Mouse (Mus musculus) CD4-positive helper T cell, adult 2 months (primary cell): ENCODE results near the gene Cpne4.

Source experiments
- DNase-seq: peaks from one replicate; pipeline ENCODE4 v3.0.0-alpha.2; 2012; ENCODE audit warnings: low read depth, missing footprints, low spot score

Cpne4 gene

DNA sequence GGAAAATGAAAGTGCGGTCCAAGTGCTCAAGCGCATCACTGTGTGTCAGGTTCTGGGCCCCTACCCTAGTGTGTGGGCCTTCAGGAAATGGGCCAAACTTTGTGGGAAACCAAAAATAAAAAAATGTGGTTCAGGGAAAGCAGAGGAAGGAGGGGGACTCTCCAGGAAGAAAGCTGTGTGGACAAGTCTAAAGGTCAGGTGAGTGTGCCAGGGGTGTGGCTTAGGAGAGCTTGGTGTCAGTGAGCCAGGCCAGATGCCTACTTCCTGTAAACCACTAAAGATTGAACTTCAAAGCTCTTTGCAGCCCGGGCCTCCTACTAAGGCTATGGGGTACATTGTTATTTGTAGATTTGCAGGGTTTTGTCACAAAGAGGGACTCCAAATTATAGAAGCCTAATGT, 327.1 kb downstream of the Cpne4 start:
- DNase-seq = no peak

- DNase-seq = no peak
Measured at GRCm38 (mm10) chr9:104877014-104877413, 329.9 kb downstream of the Cpne4 start.

- DNase-seq = no peak
Measured at GRCm38 (mm10) chr9:104878558-104878957, 331.5 kb downstream of the Cpne4 start.

DNA sequence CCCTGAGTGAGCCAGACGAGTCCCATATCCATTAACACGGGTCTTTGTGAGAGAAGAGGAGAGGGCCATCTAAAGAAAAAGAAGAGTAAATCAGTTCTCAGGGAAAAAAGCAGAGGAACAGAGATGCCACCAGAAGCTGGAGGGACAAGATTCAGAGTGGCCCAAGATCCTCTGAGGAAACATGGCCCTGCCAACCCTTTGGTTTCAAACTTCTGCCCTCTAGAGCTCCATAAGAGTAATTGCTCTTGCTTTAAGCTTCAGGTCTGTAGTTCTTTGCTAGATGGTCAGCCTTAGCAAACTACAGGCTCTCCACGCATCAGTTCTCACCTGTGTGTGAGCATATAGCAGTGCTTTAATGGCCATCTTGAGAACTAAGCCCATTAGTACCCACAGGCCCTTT, 343.4 kb downstream of the Cpne4 start:
- DNase-seq = no peak

DNA sequence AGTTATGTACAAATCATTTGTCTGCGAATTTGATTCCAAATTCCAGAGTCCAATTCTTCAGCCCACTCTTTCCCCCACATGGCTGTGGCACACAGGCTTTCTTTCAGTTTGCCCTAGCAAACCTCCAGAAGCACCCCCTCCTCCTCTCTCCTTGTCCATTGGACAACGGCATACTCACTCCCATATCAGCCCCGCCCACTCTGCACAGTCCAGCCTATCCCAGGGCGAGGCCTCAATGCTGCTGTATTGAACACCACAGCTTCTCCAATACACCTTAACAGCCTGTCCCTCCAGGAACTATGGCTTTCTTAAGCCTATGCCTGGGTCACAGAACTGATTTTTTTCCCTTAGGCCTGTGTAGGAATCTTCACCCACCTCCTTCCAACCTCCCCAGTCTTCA, 348.3 kb downstream of the Cpne4 start:
- DNase-seq = no peak

- no peak for DNase-seq
Measured at GRCm38 (mm10) chr9:104901118-104901517, 354.0 kb downstream of the Cpne4 start.

- no peak for DNase-seq
Measured at GRCm38 (mm10) chr9:104901827-104902226, 354.7 kb downstream of the Cpne4 start.

DNA sequence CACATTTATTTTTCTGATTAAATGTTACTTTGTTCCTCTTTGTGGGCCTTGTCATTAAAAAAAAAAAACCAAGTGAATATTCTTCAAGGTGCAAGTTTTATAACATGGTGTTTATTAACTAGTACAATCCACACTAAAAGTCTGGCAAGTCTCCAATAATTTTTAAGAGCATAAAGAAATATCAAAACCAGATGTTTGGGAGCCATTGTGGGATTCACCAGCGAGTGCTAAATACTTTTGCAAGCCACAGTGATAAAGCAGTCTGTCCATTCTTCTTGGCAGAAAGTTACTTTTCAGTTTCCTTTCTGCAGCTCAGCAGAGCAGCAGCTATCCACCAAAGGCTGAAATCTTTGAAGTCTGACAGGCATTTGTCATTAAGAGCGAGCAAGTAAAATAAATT, 365.6 kb downstream of the Cpne4 start:
- DNase-seq = no peak

DNA sequence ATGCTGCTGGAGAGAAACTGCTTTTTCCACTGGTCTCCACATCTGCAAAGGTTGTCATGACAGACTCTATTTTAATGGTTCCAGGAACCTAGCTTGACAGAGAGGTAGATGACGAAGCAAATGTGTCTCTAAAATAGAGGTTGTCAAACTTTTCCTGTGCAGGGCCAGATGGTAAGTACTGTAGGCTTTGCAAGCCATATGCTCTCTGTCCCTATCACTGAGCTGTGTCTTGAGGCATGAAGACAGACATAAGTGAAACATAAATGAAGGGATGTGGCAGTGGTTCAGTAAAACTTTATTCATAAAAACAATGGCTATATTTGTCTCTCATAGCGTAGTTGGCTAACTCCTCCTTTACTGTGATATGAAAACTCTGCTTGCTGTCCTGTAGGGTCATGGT, 366.2 kb downstream of the Cpne4 start:
- no peak for DNase-seq

GRCm38 (mm10) chr9:104921197-104921596, 374.1 kb downstream of the Cpne4 start:
- DNase-seq = no peak

DNA sequence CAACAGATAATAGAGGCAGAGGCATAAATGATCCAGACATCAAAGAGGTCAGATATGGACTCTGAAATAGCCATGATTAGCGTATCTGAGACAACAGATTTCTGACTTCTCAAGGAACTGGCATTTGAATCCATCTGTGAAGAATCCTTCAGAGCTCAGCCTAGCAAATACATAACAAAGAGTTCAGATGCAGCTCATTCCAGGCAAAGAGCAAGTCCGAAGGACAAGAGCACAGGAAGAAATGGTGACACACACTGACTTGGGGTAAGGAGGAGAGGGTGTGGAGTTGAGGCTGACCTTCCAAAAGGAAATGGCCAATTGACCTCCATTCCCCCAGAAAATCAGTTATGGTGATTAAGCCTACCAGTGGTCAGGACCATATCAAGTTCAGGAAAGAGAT, 375.0 kb downstream of the Cpne4 start:
- DNase-seq = no peak

GRCm38 (mm10) chr9:104928806-104929205, 381.7 kb downstream of the Cpne4 start:
- DNase-seq = no peak

- no peak for DNase-seq
Measured at GRCm38 (mm10) chr9:104940389-104940788, 393.3 kb downstream of the Cpne4 start.

- DNase-seq = no peak
Measured at GRCm38 (mm10) chr9:104950551-104950950, 403.5 kb downstream of the Cpne4 start.

DNA sequence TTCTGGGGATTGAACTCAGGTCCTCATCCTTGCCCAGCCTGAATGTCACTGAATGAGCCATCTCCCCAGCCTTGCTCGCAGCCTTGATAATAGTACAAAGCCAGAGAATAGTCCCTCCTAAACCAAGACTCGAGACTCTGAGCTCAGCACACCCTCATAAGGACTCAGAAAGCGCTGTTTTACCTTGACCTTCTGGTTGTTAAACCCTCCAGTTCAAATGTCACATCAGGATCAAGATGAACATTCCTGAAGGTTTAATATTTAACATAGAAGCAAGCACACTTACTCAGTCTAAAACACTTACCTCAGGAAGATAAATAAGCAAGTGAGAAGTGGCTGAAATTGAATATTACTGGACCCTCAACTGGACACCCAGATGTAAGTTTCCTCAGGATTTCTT, 405.1 kb downstream of the Cpne4 start:
- DNase-seq = no peak

- no peak for DNase-seq
Measured at GRCm38 (mm10) chr9:104972828-104973227, 425.7 kb downstream of the Cpne4 start.

DNA sequence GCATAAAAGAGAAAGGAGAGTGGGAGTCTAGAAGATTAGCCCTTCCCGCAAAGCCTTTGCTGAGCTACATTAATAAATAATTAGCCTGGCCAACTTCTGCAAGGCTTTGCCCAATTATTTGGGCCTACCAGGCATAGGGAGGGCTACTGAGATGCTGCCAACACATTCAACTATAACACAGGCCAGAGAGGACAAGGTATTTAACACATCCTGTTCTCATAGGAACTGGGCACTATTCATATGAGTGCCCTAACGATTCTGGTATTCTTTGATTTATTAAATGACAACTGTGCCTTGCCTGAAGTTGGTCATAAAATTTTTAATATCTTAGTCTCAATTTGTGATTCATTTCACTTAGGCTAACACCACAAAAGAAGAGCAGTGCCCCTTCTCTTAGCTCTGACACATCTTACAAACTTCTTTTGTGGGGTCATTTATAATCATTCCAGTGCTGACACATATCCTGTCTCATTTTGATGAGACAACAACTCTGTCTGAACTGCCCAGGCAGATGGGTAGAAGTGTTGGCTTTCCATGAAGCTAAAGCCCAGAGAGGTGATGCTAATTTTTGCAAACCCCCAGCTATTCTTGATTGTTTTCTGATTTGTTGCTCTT, 435.0 kb downstream of the Cpne4 start:
- no peak for DNase-seq

DNA sequence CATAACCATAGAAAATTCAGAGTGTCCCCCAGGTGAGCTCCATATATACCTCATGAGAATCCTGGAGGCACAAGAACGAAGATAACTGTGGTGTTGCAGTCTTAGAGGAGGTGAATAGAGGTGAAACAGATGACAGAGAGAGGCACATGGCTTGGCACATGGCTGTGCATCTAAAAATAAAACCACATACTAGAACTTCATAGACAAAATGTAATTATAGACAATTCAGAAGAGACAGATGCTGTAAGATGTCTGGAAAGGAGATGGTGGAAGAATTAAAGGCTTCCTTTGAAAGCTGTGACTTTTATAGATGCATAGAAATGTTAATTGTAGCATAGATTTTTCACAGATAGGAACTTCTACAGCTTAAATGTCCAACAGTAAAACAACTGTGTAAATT, 451.1 kb downstream of the Cpne4 start:
- DNase-seq = no peak

DNA sequence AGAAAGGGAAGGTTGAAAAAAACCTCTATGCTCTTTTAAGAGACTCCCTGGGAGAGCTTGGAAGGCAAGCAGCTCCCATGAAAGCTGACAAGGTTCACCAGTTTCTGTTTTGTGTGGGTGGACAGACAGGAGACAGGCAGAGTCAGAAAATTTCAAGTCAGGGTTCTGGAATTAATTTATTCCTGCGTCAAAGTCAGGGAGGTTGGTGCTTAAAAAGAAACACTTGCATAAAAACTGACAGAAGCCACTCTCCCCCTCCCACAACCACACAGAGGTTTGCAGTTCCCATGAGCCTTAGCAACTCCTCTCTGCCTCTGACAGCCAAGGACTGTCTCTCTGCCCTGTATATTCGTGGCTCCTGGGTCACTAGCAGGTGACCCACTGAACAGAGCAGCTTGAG, 463.6 kb downstream of the Cpne4 start:
- no peak for DNase-seq

- DNase-seq = no peak
Measured at GRCm38 (mm10) chr9:105018186-105018585, 471.1 kb downstream of the Cpne4 start.

DNA sequence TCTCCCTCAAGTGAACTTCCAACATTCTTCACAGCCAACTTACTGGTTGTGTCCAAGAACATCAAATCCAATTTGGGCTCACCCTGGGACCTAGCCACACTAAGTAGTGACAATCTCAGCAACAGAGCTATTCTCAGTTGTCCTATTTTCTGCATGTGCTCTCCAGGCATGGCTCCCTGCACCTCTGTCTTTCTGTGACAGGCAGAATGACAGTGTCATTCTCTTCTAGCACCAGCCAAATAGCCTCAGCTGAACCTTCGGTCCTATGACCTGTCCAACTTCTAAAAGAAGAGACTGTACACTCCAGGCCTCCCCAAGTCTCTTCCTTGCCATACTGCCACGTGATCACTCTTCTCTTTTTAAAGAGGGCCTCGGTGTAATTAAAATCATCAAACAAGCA, 481.2 kb downstream of the Cpne4 start:
- no peak for DNase-seq

GRCm38 (mm10) chr9:105032572-105032971, 485.5 kb downstream of the Cpne4 start:
- DNase-seq = no peak

DNA sequence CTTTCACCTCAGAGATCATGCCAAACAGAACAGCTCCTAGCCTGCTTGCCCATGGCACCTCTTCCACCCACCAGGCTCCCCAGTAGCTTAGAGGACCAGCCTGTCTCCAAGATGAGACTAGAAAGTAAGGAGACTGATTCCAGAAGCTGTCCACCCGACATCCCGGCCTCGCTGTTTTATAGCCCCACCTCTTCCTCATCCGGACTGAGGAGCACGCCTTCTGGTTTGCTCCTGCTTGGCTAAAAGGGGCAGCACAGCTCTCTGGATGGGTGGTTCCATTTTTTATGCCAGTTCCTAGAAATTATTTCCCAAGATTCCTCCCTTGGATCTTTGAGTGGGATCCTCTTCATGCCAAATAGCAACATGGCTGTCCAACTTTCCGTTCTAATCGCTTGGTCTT, 486.6 kb downstream of the Cpne4 start:
- DNase-seq = no peak

DNA sequence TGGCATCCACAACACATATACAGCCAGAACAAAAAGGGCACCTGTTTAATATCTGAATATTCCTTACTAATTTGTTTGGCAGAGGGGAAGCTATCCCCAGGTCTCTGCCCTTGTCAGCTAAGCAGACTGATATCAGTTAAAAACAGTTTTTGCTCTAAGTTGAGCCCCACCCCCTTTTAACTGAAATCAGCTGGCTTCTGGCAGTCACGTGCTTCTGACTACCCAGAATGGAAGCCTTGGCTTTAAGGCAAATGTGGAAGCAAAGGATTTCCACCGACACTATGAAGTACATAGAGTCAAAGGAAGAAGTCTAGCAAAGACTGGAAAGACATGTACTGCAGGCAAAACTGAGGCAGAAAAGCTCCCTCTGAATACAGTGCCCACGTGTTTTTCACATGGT, 490.8 kb downstream of the Cpne4 start:
- no peak for DNase-seq
